Mouse (Mus musculus) gastrocnemius, postnatal 36 days (tissue): Measurements from ENCODE around the gene Il17ra. TPM values are rescaled to one million over a fixed set of nuclear protein-coding genes. Genes with fewer than 3 reads are reported as not detected.

Experiments
- DNase-seq, 2 experiments: peaks; one replicate each; pipeline ENCODE4 v3.0.0; 2022
- intact Hi-C: fragments of 180-260 bp; cut with DNase I; formaldehyde crosslinking; loops from one replicate; pipeline ENCODE4 v1.15.1; 2025
- total RNA-seq, 2 experiments: library from RNA; stranded (reverse); gene quantifications; 2 replicates each; pipeline ENCODE4 v1.2.3; 2021

Gene Il17ra
- total RNA-seq, 2 experiments from 2014 or later, result 1.7 TPM

DNA sequence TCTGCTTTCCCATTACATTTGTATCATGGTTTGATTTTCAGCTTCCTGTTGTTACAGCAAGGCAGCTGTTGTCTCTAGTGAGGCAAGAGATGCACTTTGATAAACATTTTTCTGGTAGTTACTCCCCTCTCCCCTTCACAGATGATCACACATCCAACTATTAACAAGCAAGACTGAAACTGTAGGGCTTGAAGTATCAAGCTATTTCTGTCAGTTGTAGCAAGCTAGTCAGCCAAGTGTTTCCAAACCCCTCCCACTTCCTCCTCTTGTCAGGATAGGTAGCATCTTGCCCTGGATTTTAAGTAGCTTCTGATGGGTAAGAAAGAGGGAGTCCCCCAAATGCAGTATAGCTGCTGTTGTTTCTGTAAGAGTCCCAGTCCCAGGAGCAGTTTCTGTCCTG, 6.7 kb downstream of the Il17ra start:
- intact Hi-C loops, result no loop called here
- no peak for DNase-seq

DNA sequence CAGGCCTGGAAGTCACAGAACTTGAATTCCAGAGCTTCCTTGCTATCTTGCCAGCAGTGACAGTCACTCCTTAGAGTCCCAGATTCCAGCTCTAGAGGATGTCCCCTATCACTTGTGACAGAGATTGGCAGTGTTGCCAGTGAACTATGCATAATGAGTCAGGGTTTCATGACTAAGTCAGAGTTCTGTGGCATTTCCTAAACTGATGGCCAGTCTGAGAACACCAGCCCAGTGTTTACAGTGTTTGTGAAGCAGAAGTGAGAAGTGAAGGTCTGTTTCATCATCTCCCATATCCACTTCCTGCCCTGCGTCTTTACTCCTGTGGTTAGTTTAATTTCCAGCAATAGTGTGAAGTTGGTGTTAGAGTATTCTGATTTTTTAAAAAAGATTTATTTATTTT, 7.6 kb downstream of the Il17ra start:
- intact Hi-C loops, result no loop called here
- no peak for DNase-seq

DNA sequence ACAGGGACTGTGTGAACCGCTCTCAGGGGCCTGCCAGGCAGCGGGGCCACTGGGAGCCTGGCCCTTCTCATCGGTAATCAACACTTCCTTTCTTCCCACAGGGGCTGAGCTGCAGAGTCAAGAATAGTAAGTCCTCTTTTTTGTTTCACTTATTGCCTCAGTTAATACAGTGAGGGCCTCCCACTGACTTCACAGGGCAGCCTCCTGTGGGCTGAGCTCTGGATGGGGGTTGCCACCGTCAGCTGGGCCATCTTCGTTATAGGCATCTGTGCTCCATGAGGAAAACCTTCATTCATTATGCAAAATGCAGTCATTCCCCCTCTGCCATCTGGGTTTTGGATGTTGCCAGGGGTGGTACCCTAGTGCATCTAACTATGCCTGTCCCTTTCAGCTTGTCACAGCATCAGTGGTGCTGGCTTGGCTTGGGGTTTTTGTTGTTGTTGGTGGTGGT, 9.0 kb downstream of the Il17ra start:
- intact Hi-C loops, result no loop called here
- DNase-seq, result no peak

DNA sequence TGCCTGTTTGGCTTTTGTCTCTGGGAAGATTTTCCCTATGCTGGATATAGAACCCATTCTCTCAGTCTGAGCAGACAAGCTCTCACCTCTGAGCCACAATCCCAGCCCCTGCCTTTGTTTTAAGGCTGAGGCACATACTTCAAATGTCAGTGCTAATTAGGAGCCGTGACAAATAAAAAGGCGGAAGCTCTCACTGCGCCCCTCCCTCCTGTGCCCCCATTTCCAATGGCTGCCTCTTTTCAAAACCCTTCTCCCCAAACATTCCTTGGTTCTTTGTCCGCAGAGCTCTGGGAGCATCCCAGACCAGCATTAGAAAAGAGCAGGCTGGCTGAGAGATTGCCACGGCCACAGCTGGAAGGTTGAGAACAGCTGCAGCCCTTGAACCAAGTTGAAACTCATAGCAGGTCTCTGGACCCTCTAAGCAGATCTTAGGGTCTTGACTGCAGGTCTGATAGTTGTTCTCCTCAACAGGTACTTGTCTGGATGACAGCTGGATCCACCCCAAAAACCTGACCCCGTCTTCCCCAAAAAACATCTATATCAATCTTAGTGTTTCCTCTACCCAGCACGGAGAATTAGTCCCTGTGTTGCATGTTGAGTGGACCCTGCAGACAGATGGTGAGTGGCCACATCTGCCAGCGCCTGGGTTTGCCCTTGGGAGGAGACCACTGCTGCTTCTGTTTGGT, 9.6 kb downstream of the Il17ra start:
- DNase-seq, result no peak
- intact Hi-C loops, result no loop called here

DNA sequence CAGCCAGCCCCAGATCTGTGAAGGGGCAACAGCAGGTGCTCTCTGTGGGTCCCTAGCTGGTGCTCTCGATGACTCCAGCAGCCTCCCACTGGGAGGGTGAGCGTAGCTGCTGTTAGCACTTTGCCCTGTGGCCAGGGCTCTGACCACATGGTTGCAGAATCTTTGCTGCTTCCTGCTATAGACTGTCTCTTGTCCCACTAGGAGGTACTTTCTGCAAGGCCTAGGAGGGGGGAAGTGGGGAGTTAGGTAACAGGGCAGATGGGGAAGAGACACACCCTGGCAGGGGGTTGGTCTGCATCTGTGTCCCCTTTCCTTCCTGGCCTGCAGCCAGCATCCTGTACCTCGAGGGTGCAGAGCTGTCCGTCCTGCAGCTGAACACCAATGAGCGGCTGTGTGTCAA, 10.4 kb downstream of the Il17ra start:
- intact Hi-C loops, result no loop called here
- no peak for DNase-seq

DNA sequence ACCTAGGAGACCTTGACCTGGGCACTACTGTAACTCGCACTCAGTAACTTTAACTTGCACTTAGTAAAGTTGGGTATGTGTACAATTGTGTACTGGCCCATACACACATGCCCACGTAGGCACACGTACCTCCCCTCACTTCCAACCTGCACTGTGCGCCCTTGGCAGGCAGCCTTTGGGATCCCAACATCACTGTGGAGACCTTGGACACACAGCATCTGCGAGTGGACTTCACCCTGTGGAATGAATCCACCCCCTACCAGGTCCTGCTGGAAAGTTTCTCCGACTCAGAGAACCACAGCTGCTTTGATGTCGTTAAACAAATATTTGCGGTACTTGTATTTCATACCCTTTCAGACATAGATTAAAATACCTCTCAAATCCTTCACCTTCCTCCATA, 12.2 kb downstream of the Il17ra start:
- intact Hi-C loops, result no loop called here
- no peak for DNase-seq

DNA sequence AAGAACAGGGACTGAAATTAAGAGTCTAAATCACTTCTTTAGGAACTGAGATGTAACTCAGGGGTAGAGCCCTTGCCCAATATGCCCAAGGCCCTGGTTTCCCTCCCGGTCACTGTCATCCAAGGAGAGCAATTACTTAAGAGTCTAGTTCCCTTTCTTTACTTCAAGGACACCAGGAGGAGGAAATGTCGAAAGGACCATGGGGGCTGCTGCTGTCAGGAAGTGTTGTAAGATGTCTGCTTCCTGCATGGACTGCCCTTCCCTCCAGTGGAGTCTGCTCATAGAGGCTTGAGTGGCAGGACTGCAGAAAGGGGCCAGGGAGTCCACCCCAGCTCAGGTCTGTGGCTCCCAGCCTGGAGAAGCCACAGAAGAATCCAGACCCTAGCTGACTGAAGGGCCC, 16.3 kb downstream of the Il17ra start:
- no peak for DNase-seq
- intact Hi-C loops, result no loop called here

DNA sequence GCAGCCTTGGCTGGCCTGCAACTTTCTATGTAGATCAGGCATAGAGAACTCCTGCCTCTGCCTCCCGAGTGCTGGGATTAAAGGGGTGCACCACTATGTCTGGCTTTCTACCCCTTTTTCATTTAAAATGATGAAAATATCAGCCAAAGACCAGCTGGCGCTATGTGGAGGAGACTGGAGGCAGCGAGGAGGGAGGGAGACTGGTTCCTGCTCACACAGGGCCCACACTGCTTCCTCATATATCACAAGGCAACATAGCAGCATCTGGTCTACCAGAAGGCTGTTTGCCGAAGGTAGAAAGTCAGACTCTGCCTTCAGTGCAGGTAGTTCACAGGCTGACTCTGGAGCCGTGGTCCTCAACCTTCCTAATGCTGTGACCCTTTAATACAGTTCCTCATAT, 17.3 kb downstream of the Il17ra start:
- intact Hi-C loops, result no loop called here
- no peak for DNase-seq

DNA sequence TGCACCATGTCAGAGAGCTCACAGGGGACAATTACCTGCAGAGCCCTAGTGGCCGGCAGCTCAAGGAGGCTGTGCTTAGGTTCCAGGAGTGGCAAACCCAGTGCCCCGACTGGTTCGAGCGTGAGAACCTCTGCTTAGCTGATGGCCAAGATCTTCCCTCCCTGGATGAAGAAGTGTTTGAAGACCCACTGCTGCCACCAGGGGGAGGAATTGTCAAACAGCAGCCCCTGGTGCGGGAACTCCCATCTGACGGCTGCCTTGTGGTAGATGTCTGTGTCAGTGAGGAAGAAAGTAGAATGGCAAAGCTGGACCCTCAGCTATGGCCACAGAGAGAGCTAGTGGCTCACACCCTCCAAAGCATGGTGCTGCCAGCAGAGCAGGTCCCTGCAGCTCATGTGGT, 18.5 kb downstream of the Il17ra start:
- no peak for DNase-seq
- intact Hi-C loops, result no loop called here

DNA sequence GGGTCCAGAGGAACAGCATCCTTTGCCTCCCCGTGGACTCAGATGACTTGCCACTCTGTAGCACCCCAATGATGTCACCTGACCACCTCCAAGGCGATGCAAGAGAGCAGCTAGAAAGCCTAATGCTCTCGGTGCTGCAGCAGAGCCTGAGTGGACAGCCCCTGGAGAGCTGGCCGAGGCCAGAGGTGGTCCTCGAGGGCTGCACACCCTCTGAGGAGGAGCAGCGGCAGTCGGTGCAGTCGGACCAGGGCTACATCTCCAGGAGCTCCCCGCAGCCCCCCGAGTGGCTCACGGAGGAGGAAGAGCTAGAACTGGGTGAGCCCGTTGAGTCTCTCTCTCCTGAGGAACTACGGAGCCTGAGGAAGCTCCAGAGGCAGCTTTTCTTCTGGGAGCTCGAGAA, 19.0 kb downstream of the Il17ra start:
- DNase-seq, result no peak
- intact Hi-C loops, result no loop called here

DNA sequence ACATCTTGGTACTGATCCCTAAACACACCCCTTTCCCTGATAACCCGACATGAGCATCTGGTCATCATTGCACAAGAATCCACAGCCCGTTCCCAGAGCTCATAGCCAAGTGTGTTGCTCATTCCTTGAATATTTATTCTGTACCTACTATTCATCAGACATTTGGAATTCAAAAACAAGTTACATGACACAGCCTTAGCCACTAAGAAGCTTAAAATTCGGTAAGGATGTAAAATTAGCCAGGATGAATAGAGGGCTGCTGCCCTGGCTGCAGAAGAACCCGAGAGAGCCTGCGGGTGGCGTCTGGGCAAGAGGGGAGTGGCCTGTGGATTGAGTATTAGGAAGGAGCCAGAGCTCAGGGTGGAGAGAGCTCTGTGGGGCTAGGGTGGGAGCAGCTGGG, 19.7 kb downstream of the Il17ra start:
- intact Hi-C loops, result no loop called here

DNA sequence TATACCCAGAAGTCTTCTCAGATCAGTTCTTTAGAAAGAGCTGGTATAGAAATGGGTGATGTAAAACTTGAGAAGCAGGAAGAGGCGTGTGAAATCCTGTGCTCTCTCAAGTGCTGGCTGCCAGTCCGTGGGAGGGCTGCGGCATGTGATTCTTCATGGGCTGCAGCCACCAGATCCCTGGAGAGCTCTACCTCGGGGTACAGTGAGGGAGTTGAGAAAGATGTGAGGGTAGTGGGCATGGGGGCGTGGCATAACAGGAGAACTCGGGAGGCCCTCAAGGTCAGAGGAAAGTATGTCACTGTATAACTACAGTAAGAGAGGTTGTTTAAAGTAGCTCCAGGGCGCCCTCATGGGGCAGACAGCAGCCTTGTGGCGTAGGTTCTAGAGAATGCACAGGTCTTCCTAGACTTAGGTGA, 20.2 kb downstream of the Il17ra start:
- intact Hi-C loops, result no loop called here
- no peak for DNase-seq

More for the DNA sequence above, 19.7 kb downstream of the Il17ra start:
- DNase-seq, result no peak

DNA sequence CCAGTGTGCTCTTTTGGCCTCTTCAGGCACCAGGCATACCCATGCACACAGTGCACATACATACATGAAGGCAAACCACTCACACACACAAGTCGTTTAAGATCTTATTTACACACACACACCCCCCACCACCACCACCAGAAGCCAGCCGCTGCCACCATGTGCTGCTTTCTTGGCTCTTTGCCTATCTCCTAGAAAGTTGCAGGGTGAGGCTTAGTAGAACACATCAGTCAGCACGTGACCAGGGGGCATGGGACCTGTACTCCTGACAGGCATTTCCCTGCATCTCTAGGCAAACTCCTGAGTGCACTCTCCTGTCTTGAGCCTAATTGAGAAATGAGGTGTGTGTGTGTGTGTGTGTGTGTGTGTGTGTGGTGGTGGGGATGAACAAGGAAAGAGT, 22.0 kb downstream of the Il17ra start:
- DNase-seq, result no peak
- intact Hi-C loops, result no loop called here

DNA sequence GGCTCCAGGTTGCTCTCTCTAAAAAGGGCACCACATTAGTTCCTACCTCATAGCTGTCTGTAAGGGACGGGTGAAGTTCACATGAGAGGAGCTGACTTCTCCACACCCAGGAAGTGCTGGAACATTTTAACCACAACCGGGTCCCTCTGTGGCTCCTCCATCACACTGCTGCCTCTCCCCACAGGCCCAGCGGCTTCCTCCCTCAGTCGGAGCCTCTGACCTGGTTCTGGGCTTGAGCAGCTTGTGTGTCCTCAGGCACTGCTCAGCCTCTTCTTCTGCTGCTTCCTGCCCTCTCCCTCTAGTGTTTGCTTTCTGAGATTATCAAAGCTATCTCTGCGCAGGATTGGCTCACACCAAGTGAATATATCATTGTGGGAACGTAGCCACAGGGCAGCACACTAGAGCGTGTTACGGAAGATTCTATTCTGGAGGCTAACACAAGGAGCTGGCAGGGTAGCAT, 23.0 kb downstream of the Il17ra start:
- no peak for DNase-seq
- intact Hi-C loops, result no loop called here

DNA sequence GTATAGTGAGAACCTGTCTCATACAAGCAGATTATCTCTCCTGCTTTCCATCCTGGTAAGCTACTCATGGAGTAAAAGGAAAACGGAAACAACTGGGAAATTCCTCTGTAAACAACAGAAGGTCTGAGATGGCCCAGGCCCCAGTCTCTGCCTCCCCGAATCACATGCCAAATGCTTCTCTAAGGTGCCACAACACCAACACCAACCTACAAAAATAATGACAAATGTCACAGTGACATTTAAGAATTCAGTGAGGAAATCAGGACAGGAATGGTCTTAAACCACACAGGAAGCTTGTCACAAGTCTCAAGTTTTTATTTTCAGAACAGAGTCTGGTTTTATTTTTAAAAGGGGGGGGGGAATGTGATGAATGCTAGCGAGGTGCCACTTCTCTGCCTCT, 25.6 kb downstream of the Il17ra start:
- DNase-seq, result no peak
- intact Hi-C loops, result no loop called here

DNA sequence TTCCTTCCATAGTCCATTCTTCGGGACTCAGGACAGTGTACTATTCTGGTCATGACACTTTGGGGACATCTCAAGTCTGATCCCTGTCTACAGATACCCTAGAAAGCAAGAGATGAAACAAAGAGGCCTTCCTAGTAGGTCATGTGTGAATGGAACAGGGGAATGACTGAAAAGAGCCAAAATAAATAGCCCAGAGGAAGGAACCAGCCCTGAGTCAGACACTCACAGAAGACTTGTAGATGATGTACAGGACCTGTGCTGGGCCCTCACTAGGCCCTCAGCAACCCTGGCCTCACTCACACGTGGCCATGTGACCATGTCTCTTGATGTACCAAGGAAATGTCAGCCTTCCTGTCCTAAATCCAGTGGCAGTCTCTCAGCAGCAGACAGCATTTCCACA, 26.4 kb downstream of the Il17ra start:
- intact Hi-C loops, result no loop called here

DNA sequence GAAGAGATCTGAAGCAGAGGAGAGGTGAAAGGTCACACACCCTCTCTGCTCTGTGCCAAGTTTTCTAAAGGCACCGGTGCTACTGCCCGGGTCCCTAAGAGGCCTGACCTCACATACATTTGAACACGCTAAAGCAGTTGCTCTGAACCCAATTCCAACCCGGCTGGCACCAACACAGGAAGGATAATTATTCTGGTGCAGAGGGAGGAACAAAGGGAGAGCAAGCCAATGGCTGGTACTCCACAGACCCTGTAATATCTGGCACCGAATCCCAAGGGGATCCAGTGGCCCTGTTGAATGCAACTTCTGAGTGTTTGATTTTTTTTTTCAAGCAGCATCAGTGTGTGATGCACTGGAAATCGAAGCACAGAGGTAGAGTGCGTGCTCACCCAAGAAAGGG, 28.0 kb downstream of the Il17ra start:
- intact Hi-C loops, result loop anchor here (5.0 kb wide), 1 partner anchor 69 kb away; no protein-coding TSS in a partner anchor
- no peak for DNase-seq

More for the DNA sequence above, 26.4 kb downstream of the Il17ra start:
- DNase-seq, result no peak

DNA sequence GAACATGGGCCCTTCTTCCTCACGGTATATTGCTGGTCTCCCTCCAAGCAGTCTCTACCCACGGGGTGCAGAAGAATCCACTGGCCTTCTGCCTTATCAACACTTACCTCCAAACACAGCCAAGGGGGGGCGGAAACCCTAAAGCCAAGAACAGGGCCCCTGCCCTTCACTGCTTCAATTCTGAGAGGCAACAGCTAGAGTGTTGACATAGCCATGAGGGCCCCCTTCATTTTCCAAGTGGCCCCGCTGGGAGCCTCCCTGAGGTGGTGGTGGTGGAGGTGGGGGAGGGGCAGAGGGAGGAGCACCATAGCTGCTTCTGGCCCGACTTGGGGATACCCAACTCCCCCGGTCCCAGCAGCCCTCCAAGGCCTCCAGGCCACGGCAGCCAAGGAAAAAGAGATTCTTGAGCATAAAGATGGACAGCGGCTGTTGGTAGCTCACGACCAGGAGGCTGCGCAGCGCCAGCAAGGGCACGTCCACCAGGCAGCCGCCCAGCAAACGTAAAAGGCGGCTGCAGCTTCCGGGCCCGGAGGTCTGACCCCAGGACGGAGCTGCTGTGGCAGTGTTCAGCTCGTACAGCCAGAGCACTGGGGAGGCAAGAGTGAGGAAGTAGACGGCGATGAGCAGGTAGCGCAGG, 28.9 kb downstream of the Il17ra start:
- intact Hi-C loops, result loop anchor here (5.0 kb wide), 1 partner anchor 70 kb away; no protein-coding TSS in a partner anchor

DNA sequence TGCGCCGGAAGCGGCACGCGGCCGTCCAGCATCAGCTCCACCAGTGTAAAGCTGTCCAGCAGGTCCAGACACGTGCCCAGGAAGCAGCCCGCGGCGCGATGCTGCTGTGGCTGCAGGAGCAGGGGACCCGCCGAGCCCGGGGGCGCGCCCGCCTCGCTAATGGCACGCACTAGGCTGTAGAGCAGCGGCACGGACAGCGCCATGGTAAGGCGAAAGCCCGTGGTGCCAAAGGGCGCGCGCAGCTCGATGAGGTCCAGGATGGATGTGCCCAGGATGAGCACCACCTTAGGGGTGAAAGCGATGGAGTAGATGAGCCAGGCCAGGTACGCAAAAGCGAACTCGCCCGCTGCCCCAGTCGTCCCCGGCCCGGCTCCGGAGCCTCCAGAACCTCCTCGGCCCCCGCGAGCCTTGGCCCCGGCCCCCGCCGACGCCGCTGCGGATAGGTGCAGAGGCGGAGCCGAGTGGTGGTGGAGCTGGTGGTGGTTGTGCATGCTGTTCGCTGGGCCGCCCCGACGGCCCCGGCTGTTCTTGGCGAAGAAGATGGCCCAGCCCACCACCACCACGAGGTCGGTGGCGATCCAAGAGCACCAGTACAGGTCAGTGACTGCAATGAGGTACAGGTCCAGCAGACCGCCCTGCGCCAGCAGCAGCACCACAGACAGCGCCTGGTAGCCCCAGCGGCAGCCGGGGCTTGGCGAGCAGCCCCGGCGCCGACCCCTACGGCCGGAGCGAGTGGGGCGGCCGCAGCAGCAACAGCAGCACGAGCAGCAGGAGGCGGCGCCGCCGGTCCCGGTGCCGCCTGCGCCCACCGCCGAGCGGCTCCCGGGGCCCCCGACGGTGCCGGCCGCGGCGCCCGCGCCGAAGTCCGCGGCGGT, 29.7 kb downstream of the Il17ra start:
- no peak for DNase-seq
- intact Hi-C loops, result loop anchor here (5.0 kb wide), 1 partner anchor 70 kb away; no protein-coding TSS in a partner anchor

More for the DNA sequence above, 28.9 kb downstream of the Il17ra start:
- no peak for DNase-seq

DNA sequence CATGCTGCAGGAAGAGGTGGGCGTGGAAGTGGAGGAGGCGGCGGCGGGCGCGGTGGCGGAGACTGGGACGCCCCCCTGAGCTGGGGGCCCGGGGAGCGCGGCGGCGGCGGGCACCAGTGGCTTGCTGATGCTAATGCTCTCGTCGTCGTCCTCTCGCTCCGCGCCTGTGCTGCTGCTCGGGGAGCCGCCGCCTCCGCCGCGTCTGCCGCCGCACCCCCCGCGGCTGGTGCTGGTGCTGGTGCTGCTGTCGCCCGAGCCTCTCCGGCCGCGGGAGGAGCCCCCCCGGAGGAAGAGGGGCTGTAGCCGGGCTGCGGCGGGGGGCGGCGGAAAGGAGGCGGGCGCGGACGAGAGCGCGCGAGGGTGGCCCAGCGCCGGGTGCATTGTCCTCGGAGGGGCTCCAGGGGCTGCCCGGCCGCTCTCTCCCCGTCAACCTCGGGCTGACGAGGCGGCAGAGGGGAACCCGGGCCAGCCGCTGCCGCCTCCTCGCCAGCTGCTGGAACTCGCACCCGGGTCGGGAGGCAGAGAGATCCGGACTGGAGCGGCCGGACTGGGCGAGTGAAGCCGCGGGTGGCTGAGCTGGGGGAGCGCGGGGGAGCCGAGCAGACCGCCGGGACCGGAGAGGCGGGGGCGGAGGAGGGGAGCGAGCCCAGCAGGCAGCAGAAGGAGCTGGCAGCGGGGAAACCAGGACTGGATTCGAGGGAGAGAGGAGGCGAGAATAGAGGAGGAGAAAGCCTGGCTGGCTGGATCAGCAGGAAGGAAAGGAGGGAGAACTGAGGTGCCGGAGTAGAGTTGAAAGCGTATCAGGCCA, 30.5 kb downstream of the Il17ra start, which contains the start of gene Tmem121b:
Gene Tmem121b, minus strand, starts transcription at position 434 of the 808 bp plus-strand sequence.
- intact Hi-C loops, result loop anchor here (5.0 kb wide), 1 partner anchor 71 kb away; no protein-coding TSS in a partner anchor
- no peak for DNase-seq
